Mouse (Mus musculus): Measurements from ENCODE around the gene Catip. TPM values are rescaled to one million over a fixed set of nuclear protein-coding genes. Genes with fewer than 3 reads are reported as not detected.

Catip gene
- polyA plus RNA-seq, 1 experiment from 2014 or later: 0.21 TPM

GRCm38 (mm10) chr1:74331046-74331681 lies 30.7 kb upstream of the Catip start:
- Histone ChIP-seq H3K4me1 (replicated peaks; ENCODE audit: control insufficient read depth, insufficient read depth, low read length) (peaks cover 36% of the 10 kb centered on the region), H3K4me2 (no peak overlapping the region), H3K27ac (ENCODE audit: low read depth, low read length) (no peak overlapping the region), H3K9me3 (ENCODE audit: control insufficient read depth, low read length) (no peaks in the 10 kb centered on the region), H3K36me3 (ENCODE audit: control insufficient read depth, insufficient read depth, low read length) (no peaks in the 10 kb centered on the region), H3K9ac (ENCODE audit: low read depth, low read length) (no peak overlapping the region), H3K4me3 (ENCODE audit: low read depth, low read length) (no peak overlapping the region), H3K27me3 (replicated peaks; ENCODE audit: control insufficient read depth, insufficient read depth, low read length) (no peaks in the 10 kb centered on the region)
- 46% methylated on average over 4 of the region's 4 CpGs for WGBS
- ATAC-seq (replicated peaks; ENCODE audit: low FRiP score) (no peak), DNase-seq (ENCODE audit: low spot score) (no peak)

DNA sequence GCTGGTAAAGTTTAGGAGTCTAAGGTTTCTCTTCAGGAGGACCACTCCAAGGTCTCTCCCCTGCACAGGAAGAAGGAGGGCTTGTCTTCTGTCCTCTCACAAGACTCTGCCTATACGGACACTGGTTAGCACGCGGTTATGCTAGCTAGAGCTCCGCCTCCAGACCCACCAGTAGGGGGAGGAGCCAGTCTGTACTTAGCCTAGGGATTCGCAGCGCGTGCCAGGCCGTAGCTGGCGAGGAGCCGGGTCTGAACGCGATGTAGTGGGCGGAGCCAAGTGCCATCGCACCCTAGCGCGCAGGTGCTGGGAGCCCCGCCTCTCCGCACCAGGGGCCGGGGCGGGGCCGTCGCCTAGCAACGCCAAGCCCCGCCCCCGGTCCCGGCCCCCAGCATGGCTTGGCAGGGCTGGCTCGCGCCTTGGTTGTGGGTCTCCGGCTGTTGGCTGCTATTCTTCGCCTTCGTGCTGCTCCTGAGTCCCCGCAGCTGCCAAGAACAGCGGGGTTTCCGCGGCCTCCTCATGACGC lies 29.6 kb upstream of the Catip start:
- WGBS: under 1% methylated on average over 36 of the region's 36 CpGs
- Histone ChIP-seq H3K27me3 (replicated peaks; ENCODE audit: control insufficient read depth, insufficient read depth, low read length) (no peaks in the 10 kb centered on the region), H3K9me3 (ENCODE audit: control insufficient read depth, low read length) (no peaks in the 10 kb centered on the region), H3K27ac (ENCODE audit: low read depth, low read length) (no peak overlapping the region; the same call in 1 of the 2 replicates), H3K4me1 (replicated peaks; ENCODE audit: control insufficient read depth, insufficient read depth, low read length) (peaks cover 36% of the 10 kb centered on the region), H3K4me3 (ENCODE audit: low read depth, low read length) (peak overlapping the region; percentile 49), H3K36me3 (ENCODE audit: control insufficient read depth, insufficient read depth, low read length) (no peaks in the 10 kb centered on the region), H3K4me2 (peak overlapping the region; percentile 90), H3K9ac (ENCODE audit: low read depth, low read length) (peak overlapping the region; percentile 54)
- ATAC-seq (replicated peaks; ENCODE audit: low FRiP score) (peak; percentile 94), DNase-seq (ENCODE audit: low spot score) (peak; percentile 92)

DNA sequence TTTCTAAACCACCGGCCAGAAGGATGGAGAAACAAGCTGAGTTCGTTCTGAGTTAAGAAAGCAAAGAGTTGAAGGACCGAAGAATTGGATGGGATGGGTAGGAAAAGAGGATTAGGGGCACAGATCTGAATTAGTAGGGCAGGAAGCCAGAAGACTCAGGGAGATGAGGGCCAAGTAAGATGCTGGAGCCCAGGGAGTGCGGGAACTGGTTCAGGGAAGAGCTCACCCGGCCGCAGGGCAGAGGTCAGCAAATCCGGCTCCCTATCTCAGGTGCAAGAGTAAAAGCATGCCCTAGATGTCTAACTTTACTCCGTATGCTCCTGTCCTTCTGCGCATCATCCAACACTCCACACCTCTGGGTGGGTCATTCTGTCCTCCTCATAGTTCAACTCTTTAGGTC lies 29.0 kb upstream of the Catip start:
- no peaks in the 10 kb centered on the region for H3K27me3 ChIP-seq (replicated peaks; ENCODE audit: control insufficient read depth, insufficient read depth, low read length)
- peaks cover 36% of the 10 kb centered on the region for H3K4me1 ChIP-seq (replicated peaks; ENCODE audit: control insufficient read depth, insufficient read depth, low read length)
- DNase-seq (ENCODE audit: low spot score): no peak
- ATAC-seq (replicated peaks; ENCODE audit: low FRiP score): no peak
- peak overlapping the region; percentile 90 for H3K4me2 ChIP-seq
- no peaks in the 10 kb centered on the region for H3K9me3 ChIP-seq (ENCODE audit: control insufficient read depth, low read length)
- H3K9ac ChIP-seq (ENCODE audit: low read depth, low read length): peak overlapping the region; percentile 54
- no peak overlapping the region for H3K27ac ChIP-seq (ENCODE audit: low read depth, low read length)
- WGBS: 7% methylated on average over 9 of the region's 9 CpGs
- no peaks in the 10 kb centered on the region for H3K36me3 ChIP-seq (ENCODE audit: control insufficient read depth, insufficient read depth, low read length)
- peak overlapping the region; percentile 49 for H3K4me3 ChIP-seq (ENCODE audit: low read depth, low read length)

DNA sequence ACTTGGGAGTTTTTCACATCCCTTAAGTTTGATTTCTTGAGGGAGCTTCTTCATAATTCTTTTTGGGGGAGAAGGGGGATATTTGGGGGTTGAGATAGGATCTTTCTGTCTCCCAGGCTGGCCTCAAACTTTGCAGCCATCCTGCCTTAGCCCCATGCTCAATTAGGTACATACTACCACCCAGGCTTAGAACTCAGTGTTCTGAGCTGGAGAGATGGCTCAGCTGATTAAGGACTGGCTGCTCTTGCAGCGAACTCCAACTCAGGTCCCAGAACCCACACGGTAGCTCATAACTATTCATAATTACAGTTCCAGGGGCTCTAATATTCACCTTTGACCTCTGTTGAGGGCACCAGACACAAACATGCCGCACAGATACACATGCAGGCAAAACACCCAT lies 27.3 kb upstream of the Catip start:
- Histone ChIP-seq H3K4me1 (replicated peaks; ENCODE audit: control insufficient read depth, insufficient read depth, low read length) (peaks cover 36% of the 10 kb centered on the region), H3K9me3 (ENCODE audit: control insufficient read depth, low read length) (no peaks in the 10 kb centered on the region)
- 77% methylated on average over 3 of the region's 3 CpGs for WGBS

GRCm38 (mm10) chr1:74335033-74335432 lies 26.9 kb upstream of the Catip start:
- ATAC-seq (replicated peaks; ENCODE audit: low FRiP score): no peak
- Histone ChIP-seq H3K27ac (ENCODE audit: low read depth, low read length) (no peak overlapping the region), H3K9ac (ENCODE audit: low read depth, low read length) (no peak overlapping the region), H3K27me3 (replicated peaks; ENCODE audit: control insufficient read depth, insufficient read depth, low read length) (no peaks in the 10 kb centered on the region), H3K4me2 (no peak overlapping the region), H3K9me3 (ENCODE audit: control insufficient read depth, low read length) (no peaks in the 10 kb centered on the region), H3K36me3 (ENCODE audit: control insufficient read depth, insufficient read depth, low read length) (no peaks in the 10 kb centered on the region), H3K4me3 (ENCODE audit: low read depth, low read length) (no peak overlapping the region), H3K4me1 (replicated peaks; ENCODE audit: control insufficient read depth, insufficient read depth, low read length) (peaks cover 33% of the 10 kb centered on the region)
- no peak for DNase-seq (ENCODE audit: low spot score)
- whole genome bisulfite sequencing: 62% methylated on average over 4 of the region's 4 CpGs

More for the DNA sequence above, 27.3 kb upstream of the Catip start:
- Histone ChIP-seq H3K27ac (ENCODE audit: low read depth, low read length) (no peak overlapping the region), H3K36me3 (ENCODE audit: control insufficient read depth, insufficient read depth, low read length) (no peaks in the 10 kb centered on the region), H3K4me2 (no peak overlapping the region), H3K4me3 (ENCODE audit: low read depth, low read length) (no peak overlapping the region), H3K27me3 (replicated peaks; ENCODE audit: control insufficient read depth, insufficient read depth, low read length) (no peaks in the 10 kb centered on the region), H3K9ac (ENCODE audit: low read depth, low read length) (no peak overlapping the region)
- ATAC-seq (replicated peaks; ENCODE audit: low FRiP score): no peak
- no peak for DNase-seq (ENCODE audit: low spot score)

DNA sequence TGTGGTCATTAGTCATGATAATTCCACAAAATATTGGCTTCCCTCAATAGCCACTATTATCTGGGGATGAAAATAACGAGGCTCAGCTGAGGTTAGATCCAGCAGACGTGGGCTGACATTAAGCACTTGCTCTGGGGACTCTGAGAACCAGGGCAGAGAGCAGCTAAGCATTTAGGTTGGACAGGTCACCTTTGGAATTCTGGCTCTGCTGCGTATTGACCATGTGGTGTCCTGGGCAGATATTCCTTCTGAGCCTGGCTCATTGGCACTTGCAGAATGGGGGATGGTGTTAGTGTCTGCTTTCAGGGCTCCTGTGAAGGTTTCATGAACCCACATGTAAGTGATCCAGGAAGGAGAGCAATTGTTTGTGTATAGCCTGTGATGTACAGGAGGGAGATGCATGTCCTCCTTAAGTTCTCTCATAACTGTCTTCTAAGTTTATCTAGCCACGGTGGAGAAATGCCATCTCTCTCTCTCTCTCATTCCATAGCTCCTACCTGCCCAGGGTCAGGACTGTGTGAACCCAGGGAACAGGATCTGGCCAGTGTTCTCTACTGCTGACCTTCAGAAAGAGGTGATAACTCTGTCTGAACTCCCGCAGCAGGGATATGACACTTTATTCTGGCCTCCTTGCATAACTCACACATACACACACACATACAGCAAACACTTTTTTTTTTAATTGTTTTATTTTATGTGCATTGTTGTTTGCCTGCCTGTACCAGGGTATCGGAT lies 26.3 kb upstream of the Catip start:
- H3K9me3 ChIP-seq (ENCODE audit: control insufficient read depth, low read length): no peaks in the 10 kb centered on the region
- WGBS: 69% methylated on average over 6 of the region's 6 CpGs
- H3K4me2 ChIP-seq: no peak overlapping the region
- H3K27me3 ChIP-seq (replicated peaks; ENCODE audit: control insufficient read depth, insufficient read depth, low read length): no peaks in the 10 kb centered on the region
- no peak for DNase-seq (ENCODE audit: low spot score)
- no peaks in the 10 kb centered on the region for H3K36me3 ChIP-seq (ENCODE audit: control insufficient read depth, insufficient read depth, low read length)
- H3K27ac ChIP-seq (ENCODE audit: low read depth, low read length): no peak overlapping the region
- no peak for ATAC-seq (replicated peaks; ENCODE audit: low FRiP score)
- H3K4me3 ChIP-seq (ENCODE audit: low read depth, low read length): no peak overlapping the region
- H3K4me1 ChIP-seq (replicated peaks; ENCODE audit: control insufficient read depth, insufficient read depth, low read length): peaks cover 28% of the 10 kb centered on the region
- H3K9ac ChIP-seq (ENCODE audit: low read depth, low read length): no peak overlapping the region

GRCm38 (mm10) chr1:74337241-74337771 lies 24.6 kb upstream of the Catip start:
- no peak for DNase-seq (ENCODE audit: low spot score)
- no peak overlapping the region for H3K27ac ChIP-seq (ENCODE audit: low read depth, low read length)
- no peak overlapping the region for H3K9ac ChIP-seq (ENCODE audit: low read depth, low read length)
- H3K4me2 ChIP-seq: no peak overlapping the region
- ATAC-seq (replicated peaks; ENCODE audit: low FRiP score): no peak
- no peaks in the 10 kb centered on the region for H3K36me3 ChIP-seq (ENCODE audit: control insufficient read depth, insufficient read depth, low read length)
- no peak overlapping the region for H3K4me3 ChIP-seq (ENCODE audit: low read depth, low read length)
- no peaks in the 10 kb centered on the region for H3K27me3 ChIP-seq (replicated peaks; ENCODE audit: control insufficient read depth, insufficient read depth, low read length)
- 81% methylated on average over 3 of the region's 3 CpGs for WGBS
- H3K9me3 ChIP-seq (ENCODE audit: control insufficient read depth, low read length): no peaks in the 10 kb centered on the region
- H3K4me1 ChIP-seq (replicated peaks; ENCODE audit: control insufficient read depth, insufficient read depth, low read length): peaks cover 12% of the 10 kb centered on the region; the same call in 1 of the 2 replicates

DNA sequence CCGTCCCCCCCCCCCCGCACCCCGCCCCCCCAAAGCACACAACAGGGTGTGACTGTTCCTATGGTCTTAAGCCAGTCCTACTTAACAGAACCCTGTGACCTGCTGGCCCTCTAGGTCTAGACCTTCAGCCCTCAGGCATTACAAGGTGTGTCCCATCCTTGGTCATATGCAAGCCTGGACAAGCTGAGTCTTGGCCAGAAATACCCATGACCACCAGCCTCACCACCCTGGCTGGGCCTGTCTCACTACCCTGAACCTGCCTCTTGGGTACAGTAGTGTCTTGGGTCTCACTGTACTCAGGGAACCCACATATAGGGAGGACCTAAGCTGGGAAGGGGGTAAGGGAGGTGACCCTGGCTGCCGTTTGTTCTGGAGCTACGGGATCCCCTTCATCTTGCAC lies 23.9 kb upstream of the Catip start:
- WGBS: 79% methylated on average over 5 of the region's 5 CpGs
- no peak overlapping the region for H3K27ac ChIP-seq (ENCODE audit: low read depth, low read length)
- H3K27me3 ChIP-seq (replicated peaks; ENCODE audit: control insufficient read depth, insufficient read depth, low read length): no peaks in the 10 kb centered on the region
- no peak for ATAC-seq (replicated peaks; ENCODE audit: low FRiP score)
- no peak overlapping the region for H3K9ac ChIP-seq (ENCODE audit: low read depth, low read length)
- DNase-seq (ENCODE audit: low spot score): no peak
- H3K36me3 ChIP-seq (ENCODE audit: control insufficient read depth, insufficient read depth, low read length): no peaks in the 10 kb centered on the region
- no peak overlapping the region for H3K4me3 ChIP-seq (ENCODE audit: low read depth, low read length)
- H3K9me3 ChIP-seq (ENCODE audit: control insufficient read depth, low read length): no peaks in the 10 kb centered on the region
- no peak overlapping the region for H3K4me2 ChIP-seq
- peaks cover 9% of the 10 kb centered on the region; the same call in 1 of the 2 replicates for H3K4me1 ChIP-seq (replicated peaks; ENCODE audit: control insufficient read depth, insufficient read depth, low read length)
